Mouse (Mus musculus) midbrain, embryonic 13.5 days (tissue): Measurements from ENCODE around the gene Rita1. TPM values are rescaled to one million over a fixed set of nuclear protein-coding genes. Genes with fewer than 3 reads are reported as not detected.

ENCODE experiments used
- ATAC-seq: fragments of 200-750 bp; cut with Nextera tagmentation; 2 replicates; pipeline ENCODE4 v1.8.0; 2017; ENCODE audit warnings: mild to moderate bottlenecking, moderate TSS enrichment, moderate library complexity
- H3K27ac ChIP-seq: fragments of 300-500 bp; sonication (generic); 2 replicates; pipeline ENCODE4 v1.5.1; 2015; ENCODE audit warnings: inconsistent platforms, mild to moderate bottlenecking, moderate library complexity
- H3K27me3 ChIP-seq: fragments of 300-500 bp; sonication (generic); 2 replicates; pipeline ENCODE4 v1.6.1; 2015; ENCODE audit warnings: mild to moderate bottlenecking, inconsistent platforms
- H3K36me3 ChIP-seq: fragments of 300-500 bp; sonication (generic); 2 replicates; pipeline ENCODE4 v1.6.1; 2015; ENCODE audit warnings: mild to moderate bottlenecking, inconsistent platforms
- H3K4me1 ChIP-seq: fragments of 300-500 bp; sonication (generic); replicated peaks from 2 replicates; pipeline ENCODE4 v1.6.1; 2015; ENCODE audit warnings: inconsistent platforms
- H3K4me2 ChIP-seq: fragments of 300-500 bp; sonication (generic); replicated peaks from 2 replicates; pipeline ENCODE4 v1.6.1; 2015; ENCODE audit warnings: moderate library complexity, mild to moderate bottlenecking, inconsistent platforms
- H3K4me3 ChIP-seq: fragments of 300-500 bp; sonication (generic); replicated peaks from 2 replicates; pipeline ENCODE4 v1.5.1; 2015; ENCODE audit warnings: mild to moderate bottlenecking, inconsistent platforms
- H3K9ac ChIP-seq: fragments of 300-500 bp; sonication (generic); replicated peaks from 2 replicates; pipeline ENCODE4 v1.6.1; 2015; ENCODE audit warnings: mild to moderate bottlenecking, inconsistent platforms
- H3K9me3 ChIP-seq: fragments of 300-500 bp; sonication (generic); 2 replicates; pipeline ENCODE4 v1.6.1; 2016; ENCODE audit warnings: mild to moderate bottlenecking, inconsistent platforms
- WGBS: fragments of 180-500 bp; shearing (Covaris S2); methylation state at CpG from one replicate; pipeline ENCODE4 v1.1.7; 2015; 5-methylcytosine and 5-hydroxymethylcytosine counted together
- polyA plus RNA-seq: library from polyadenylated mRNA; unstranded; fragments of >200 nt; fragmentation: Nextera tagmentation; extraction: Ambion mirVana; gene quantifications from 2 replicates; pipeline ENCODE4 v1.2.1, GENCODE M21; 2015

The Rita1 gene
- polyA plus RNA-seq, 1 experiment from 2014 or later, result 23.0 TPM

DNA sequence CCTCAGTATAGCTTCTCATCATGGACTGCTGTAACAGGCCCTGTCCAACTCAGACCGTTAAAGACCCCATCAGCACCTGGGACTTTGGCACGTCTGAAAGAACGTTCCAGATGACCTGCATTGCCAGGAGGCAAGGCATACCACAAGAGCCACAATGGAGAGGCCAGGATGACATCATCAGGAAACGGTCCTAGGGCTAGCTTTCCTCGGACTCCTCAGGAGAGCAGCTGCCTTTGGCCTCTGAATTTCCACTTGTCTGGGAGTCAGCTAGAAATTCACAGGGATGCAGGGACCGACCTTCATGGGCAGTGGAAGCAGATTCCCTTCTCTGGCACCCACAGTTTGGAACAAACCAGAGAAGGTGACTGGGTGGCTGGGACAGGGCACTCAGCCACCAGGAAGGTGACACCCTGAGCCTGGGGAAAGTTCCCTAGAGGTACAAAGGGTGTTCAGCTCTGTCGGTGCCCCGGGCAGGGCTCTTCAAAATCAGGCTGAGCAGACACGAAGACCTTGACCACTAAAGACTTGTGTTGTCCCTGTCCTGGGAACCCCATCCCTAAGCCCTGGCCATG lies 45.6 kb downstream of the Rita1 start:
- Histone ChIP-seq H3K9ac (0 out of 2 replicates have a peak overlapping the region, but pooled peaks have one; percentile 56), H3K4me2 (peak overlapping the region; percentile 9; the same call in 1 of the 2 replicates)
- WGBS, result 49% methylated on average over 9 of the region's 9 CpGs

DNA sequence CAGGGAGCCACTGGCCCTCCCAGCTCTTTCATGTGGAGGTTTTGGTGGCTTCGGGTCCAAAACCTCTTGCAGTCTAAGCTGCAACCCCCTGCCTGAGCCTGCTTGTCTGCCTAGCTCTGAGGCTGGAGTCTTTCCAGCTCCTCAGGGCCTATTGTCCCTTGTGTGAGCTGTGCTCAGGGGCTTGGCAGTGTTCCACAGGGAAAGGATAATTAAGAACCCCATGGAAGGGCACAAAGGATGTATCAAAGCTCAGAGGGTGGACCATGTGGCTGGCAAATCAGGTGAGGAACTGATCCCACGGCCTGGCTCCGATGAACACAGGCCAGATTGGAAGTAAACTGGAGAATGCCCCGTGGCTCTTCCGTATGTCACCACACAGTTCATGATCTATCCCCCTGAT lies 46.3 kb downstream of the Rita1 start:
- peak overlapping the region; percentile 36; the same call in 1 of the 2 replicates for H3K9ac ChIP-seq
- H3K9me3 ChIP-seq, result no peaks in the 10 kb centered on the region
- no peaks in the 10 kb centered on the region for H3K36me3 ChIP-seq
- 25% methylated on average over 5 of the region's 5 CpGs for WGBS
- no peak overlapping the region for H3K4me3 ChIP-seq
- peaks cover 77% of the 10 kb centered on the region for H3K4me1 ChIP-seq
- H3K27me3 ChIP-seq, result no peaks in the 10 kb centered on the region
- H3K27ac ChIP-seq, result peak overlapping the region; percentile 87
- 0 out of 2 replicates have a peak overlapping the region, but pooled peaks have one; percentile 7 for H3K4me2 ChIP-seq
- peak; percentile 70 for ATAC-seq

More for the DNA sequence above, 45.6 kb downstream of the Rita1 start:
- Histone ChIP-seq H3K4me3 (no peak overlapping the region), H3K9me3 (no peaks in the 10 kb centered on the region), H3K27ac (peak overlapping the region; percentile 87), H3K4me1 (peaks cover 81% of the 10 kb centered on the region), H3K36me3 (no peaks in the 10 kb centered on the region), H3K27me3 (no peaks in the 10 kb centered on the region)
- ATAC-seq, result no peak; the same call in 1 of the 2 replicates

DNA sequence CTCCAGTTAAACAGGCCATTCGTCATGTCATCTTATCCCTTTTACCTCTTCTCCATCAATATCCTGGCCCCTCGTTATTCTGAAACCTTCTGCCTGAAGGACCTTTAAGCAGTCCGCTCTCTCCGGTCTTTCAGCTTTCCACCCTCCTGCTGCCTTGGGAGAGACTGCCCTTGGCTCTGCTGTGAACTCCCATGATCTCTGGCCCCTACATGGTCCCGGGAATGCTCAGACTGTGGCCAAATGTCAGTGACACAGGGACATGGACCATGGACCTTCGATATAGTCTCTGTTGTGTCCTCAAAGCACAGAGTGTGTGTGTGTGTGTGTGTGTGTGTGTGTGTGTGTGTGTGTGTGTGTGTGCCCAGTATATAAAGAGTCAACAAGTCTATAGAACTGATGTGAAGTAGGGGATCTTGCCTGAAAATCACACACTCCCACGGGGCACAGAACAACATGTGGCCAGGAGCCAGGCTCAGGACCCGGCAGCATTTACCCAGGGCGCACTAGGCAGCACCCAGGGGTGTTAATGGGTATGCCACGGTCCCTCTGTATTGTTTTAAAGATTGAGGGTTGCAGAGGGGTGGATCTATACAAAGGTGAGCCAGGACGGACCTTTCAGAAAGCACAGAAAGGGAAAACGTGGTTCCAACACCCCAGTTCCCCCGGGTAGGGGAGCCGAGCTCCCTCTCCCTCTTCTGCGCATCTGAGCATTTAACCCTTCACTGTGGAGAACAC lies 47.1 kb downstream of the Rita1 start:
- H3K36me3 ChIP-seq, result no peaks in the 10 kb centered on the region
- peaks cover 78% of the 10 kb centered on the region for H3K4me1 ChIP-seq
- H3K4me2 ChIP-seq, result 0 out of 2 replicates have a peak overlapping the region, but pooled peaks have one; percentile 7
- H3K9me3 ChIP-seq, result no peaks in the 10 kb centered on the region
- H3K4me3 ChIP-seq, result no peak overlapping the region
- WGBS, result 40% methylated on average over 15 of the region's 15 CpGs
- ATAC-seq, result no peak
- H3K27me3 ChIP-seq, result no peaks in the 10 kb centered on the region
- H3K27ac ChIP-seq, result peak overlapping the region; percentile 87
- H3K9ac ChIP-seq, result peak overlapping the region; percentile 36

DNA sequence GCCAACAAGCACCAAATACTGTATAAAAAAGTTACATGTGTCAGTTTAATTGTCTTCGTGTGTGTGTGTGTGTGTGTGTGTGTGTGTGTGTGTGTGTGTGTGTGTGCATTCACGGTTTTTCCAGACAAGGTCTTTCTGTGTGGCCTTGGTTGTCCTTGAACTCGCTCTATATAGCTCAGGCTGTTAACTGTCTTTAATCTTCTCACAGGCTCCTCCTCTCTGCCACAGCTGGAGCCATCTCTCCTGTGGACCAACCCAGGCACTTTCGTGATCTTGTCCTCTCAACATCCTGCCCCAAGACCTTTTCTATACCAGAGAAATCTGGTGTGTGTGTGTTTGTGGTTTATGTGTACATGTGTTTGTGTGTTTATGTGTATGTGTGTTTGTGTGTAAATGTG lies 48.5 kb downstream of the Rita1 start:
- H3K27me3 ChIP-seq, result no peaks in the 10 kb centered on the region
- H3K4me2 ChIP-seq, result no peak overlapping the region
- no peak for ATAC-seq
- H3K9me3 ChIP-seq, result no peaks in the 10 kb centered on the region
- 63% methylated on average over 3 of the region's 4 CpGs for WGBS
- H3K9ac ChIP-seq, result no peak overlapping the region
- H3K36me3 ChIP-seq, result no peaks in the 10 kb centered on the region
- peaks cover 78% of the 10 kb centered on the region for H3K4me1 ChIP-seq
- H3K4me3 ChIP-seq, result no peak overlapping the region
- no peak overlapping the region for H3K27ac ChIP-seq

DNA sequence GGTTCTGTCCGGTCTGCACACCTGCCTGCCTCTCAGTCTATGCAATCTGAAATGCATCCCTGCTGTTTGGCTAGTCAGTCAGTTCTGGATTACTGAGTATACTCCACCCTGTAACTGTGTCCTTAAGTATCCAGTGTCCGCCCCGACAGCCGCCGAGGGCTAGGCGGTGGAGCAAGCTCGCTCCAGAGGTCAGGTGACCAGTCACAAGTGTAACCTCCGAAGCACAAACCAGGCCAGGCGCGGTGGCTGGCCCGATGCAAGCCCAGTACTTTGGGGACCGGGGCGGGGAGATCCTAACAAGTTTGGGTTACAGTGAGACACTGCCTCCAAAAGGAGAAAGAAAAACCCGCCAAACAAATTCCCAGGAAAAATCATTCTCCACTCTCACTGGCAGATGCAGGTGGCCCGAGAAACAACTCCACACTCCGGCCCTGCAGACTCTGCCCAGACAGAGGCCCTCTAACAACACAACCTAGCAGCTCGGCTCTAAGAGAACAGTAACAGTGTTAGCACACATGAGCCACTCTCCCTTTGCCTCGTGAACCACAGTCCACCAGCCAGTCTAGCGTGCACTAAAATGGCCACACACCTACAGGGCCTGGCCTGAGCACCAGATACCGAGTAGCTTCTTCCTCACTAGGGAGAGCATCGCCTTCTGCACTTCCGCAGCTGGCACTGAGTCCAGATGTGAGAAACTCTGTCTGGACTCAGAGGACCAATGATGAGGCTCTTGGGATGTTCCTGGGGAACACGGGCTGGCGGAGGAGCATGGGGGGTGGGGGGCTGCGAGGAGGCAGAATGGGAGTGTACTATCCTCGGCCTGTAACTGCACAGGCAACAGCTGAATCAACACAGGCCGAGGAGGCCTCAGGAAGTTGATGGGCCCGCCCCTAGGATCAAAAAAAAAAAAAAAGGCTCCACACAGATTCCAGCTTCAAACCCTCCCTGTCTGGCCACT lies 49.2 kb downstream of the Rita1 start:
- ATAC-seq, result no peak
- no peaks in the 10 kb centered on the region for H3K9me3 ChIP-seq
- peaks cover 78% of the 10 kb centered on the region for H3K4me1 ChIP-seq
- H3K36me3 ChIP-seq, result no peaks in the 10 kb centered on the region
- no peak overlapping the region for H3K4me2 ChIP-seq
- H3K27me3 ChIP-seq, result no peaks in the 10 kb centered on the region
- no peak overlapping the region for H3K4me3 ChIP-seq
- peak overlapping the region; percentile 59; the same call in 1 of the 2 replicates for H3K27ac ChIP-seq
- WGBS, result 61% methylated on average over 28 of the region's 28 CpGs
- no peak overlapping the region for H3K9ac ChIP-seq

GRCm38 (mm10) chr5:120560616-120561311 lies 51.6 kb downstream of the Rita1 start:
- Histone ChIP-seq H3K4me3 (no peak overlapping the region), H3K27me3 (no peaks in the 10 kb centered on the region), H3K27ac (peak overlapping the region; percentile 54), H3K9me3 (no peaks in the 10 kb centered on the region), H3K36me3 (peaks cover 7% of the 10 kb centered on the region), H3K9ac (no peak overlapping the region), H3K4me2 (0 out of 2 replicates have a peak overlapping the region, but pooled peaks have one; percentile 1), H3K4me1 (peaks cover 53% of the 10 kb centered on the region)
- ATAC-seq, result peak; percentile 29; the same call in 1 of the 2 replicates
- WGBS, result 15% methylated on average over 16 of the region's 16 CpGs

DNA sequence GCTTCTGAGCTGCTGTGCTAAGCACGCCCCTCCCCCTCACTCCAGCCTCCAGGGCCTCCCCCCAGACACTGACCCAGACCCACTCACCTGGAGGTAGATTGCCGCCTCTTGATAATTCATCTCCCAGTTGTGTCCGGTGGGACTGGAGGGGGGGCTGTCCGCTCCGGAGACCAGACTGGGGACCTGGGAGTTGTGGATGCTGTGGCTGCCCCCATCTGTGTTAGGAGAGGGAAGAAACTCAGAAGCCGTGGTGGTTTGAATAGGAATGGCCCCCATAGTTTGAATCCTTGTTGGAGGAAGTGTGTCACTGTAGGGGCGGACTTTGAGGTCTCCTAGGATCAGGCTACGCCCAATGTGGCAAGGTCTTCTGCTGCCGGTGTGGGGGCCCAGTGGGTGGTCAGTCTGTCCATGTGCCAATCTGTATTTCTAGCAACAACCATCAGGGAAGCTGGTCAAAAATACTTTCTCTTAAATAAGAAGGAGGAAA lies 52.2 kb downstream of the Rita1 start:
- Histone ChIP-seq H3K9me3 (no peaks in the 10 kb centered on the region), H3K4me3 (no peak overlapping the region), H3K36me3 (peaks cover 11% of the 10 kb centered on the region), H3K9ac (no peak overlapping the region), H3K27ac (peak overlapping the region; percentile 54; the same call in 1 of the 2 replicates), H3K4me1 (peaks cover 47% of the 10 kb centered on the region), H3K4me2 (0 out of 2 replicates have a peak overlapping the region, but pooled peaks have one; percentile 1), H3K27me3 (no peaks in the 10 kb centered on the region)
- ATAC-seq, result no peak
- 65% methylated on average over 9 of the region's 9 CpGs for WGBS

GRCm38 (mm10) chr5:120558762-120559161 lies 53.6 kb downstream of the Rita1 start:
- no peak overlapping the region for H3K4me2 ChIP-seq
- H3K27ac ChIP-seq, result no peak overlapping the region
- no peak for ATAC-seq
- H3K36me3 ChIP-seq, result peaks cover 22% of the 10 kb centered on the region
- no peak overlapping the region for H3K4me3 ChIP-seq
- H3K27me3 ChIP-seq, result no peaks in the 10 kb centered on the region
- peaks cover 35% of the 10 kb centered on the region for H3K4me1 ChIP-seq
- 0 out of 2 replicates have a peak overlapping the region, but pooled peaks have one; percentile 28 for H3K9ac ChIP-seq
- 78% methylated on average over 14 of the region's 14 CpGs for WGBS
- H3K9me3 ChIP-seq, result no peaks in the 10 kb centered on the region

DNA sequence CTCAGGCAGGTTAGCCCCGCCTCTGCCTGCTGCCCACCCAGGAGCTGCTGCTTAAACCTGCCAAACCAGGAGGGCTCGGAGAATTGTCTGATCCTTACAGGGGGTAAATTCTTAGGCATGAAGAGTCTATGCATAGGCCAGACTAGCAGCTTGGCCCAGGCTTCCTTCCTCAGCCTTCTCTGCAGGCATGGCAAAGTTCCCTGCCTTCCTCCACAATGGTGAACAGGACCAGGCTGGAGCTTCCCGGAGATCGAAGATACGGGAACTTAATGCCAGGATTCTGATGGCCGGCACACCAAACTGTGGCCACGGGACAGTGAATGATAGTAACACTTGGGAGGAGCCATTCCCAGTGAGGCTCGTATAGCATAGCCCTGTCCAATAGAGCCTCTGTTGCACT lies 54.3 kb downstream of the Rita1 start:
- Histone ChIP-seq H3K9ac (no peak overlapping the region), H3K27me3 (no peaks in the 10 kb centered on the region), H3K4me2 (no peak overlapping the region), H3K27ac (no peak overlapping the region), H3K4me1 (peaks cover 30% of the 10 kb centered on the region), H3K9me3 (no peaks in the 10 kb centered on the region), H3K4me3 (no peak overlapping the region), H3K36me3 (peaks cover 30% of the 10 kb centered on the region)
- ATAC-seq, result no peak
- 71% methylated on average over 8 of the region's 8 CpGs for WGBS

DNA sequence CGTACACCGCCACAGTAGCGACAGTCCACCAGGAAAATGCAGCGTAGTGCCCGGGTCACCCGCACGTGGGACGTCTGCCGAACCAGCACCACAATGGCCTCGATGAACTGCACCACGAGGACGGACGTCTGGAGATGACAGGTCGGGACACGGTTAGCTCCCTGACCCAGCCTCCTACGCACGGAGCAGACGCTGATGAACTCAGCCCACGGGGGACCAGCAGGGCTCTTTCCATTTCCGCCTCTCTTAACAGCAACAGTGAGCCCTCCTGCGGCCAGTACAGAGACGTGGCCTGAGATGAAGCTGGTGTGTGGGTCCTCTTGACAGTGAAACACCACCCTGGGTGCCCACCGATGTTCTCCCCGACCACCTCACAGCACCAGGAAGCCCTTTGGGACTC lies 56.5 kb downstream of the Rita1 start:
- H3K27me3 ChIP-seq, result no peaks in the 10 kb centered on the region
- H3K4me2 ChIP-seq, result no peak overlapping the region
- H3K4me1 ChIP-seq, result peaks cover 22% of the 10 kb centered on the region
- no peak overlapping the region for H3K4me3 ChIP-seq
- ATAC-seq, result no peak
- no peaks in the 10 kb centered on the region for H3K9me3 ChIP-seq
- no peak overlapping the region for H3K27ac ChIP-seq
- H3K36me3 ChIP-seq, result peaks cover 41% of the 10 kb centered on the region
- 87% methylated on average over 24 of the region's 24 CpGs for WGBS
- H3K9ac ChIP-seq, result no peak overlapping the region

GRCm38 (mm10) chr5:120550673-120551072 lies 61.7 kb downstream of the Rita1 start:
- Histone ChIP-seq H3K27ac (no peak overlapping the region), H3K4me3 (no peak overlapping the region), H3K9ac (no peak overlapping the region), H3K4me2 (no peak overlapping the region), H3K27me3 (no peaks in the 10 kb centered on the region), H3K4me1 (no peaks in the 10 kb centered on the region), H3K9me3 (no peaks in the 10 kb centered on the region), H3K36me3 (peaks cover 36% of the 10 kb centered on the region)
- no peak for ATAC-seq
- WGBS, result 96% methylated on average over 4 of the region's 5 CpGs
